Mouse (Mus musculus) kidney, postnatal 0 days (tissue): ENCODE measurements around the gene Traf3ip3. TPM values are rescaled to one million over a fixed set of nuclear protein-coding genes. Genes with fewer than 3 reads are reported as not detected.
A peak's percentile ranks its signal among the peaks of the same experiment; 100 is the strongest.

ENCODE experiments used
- ATAC-seq: fragments of 200-750 bp; cut with Nextera tagmentation; replicated peaks from 2 replicates; pipeline ENCODE4 v1.8.0; 2017; ENCODE audit warnings: low read depth, moderate number of reproducible peaks, moderate TSS enrichment, moderate library complexity; ENCODE audit not compliant: low FRiP score
- DNase-seq: peaks from one replicate; pipeline ENCODE4 v3.0.0-alpha.2; 2016; ENCODE audit warnings: low spot score
- H3K27ac ChIP-seq: fragments of 300-500 bp; sonication (generic); 2 replicates; pipeline ENCODE4 v1.5.1; 2014; ENCODE audit warnings: mild to moderate bottlenecking
- H3K27me3 ChIP-seq: fragments of 300-500 bp; sonication (generic); 2 replicates; pipeline ENCODE4 v1.6.1; 2014; ENCODE audit warnings: low read length, mixed read lengths; ENCODE audit not compliant: insufficient read depth
- H3K36me3 ChIP-seq: fragments of 300-500 bp; sonication (generic); 2 replicates; pipeline ENCODE4 v1.6.1; 2014; ENCODE audit warnings: low read length, mixed read lengths; ENCODE audit not compliant: insufficient read depth
- H3K4me1 ChIP-seq: fragments of 300-500 bp; sonication (generic); replicated peaks from 2 replicates; pipeline ENCODE4 v1.6.1; 2014; ENCODE audit warnings: antibody characterized with exemption, low read length, mixed read lengths; ENCODE audit not compliant: insufficient read depth
- H3K4me2 ChIP-seq: fragments of 300-500 bp; sonication (generic); 2 replicates; pipeline ENCODE4 v1.6.1; 2014; ENCODE audit warnings: mild to moderate bottlenecking, low read length, moderate library complexity, mixed read lengths
- H3K4me3 ChIP-seq: fragments of 300-500 bp; sonication (generic); replicated peaks from 2 replicates; pipeline ENCODE4 v1.5.1; 2014; ENCODE audit warnings: low read depth, low read length
- H3K9ac ChIP-seq: fragments of 300-500 bp; sonication (generic); 2 replicates; pipeline ENCODE4 v1.6.1; 2014; ENCODE audit warnings: low read depth, low read length
- H3K9me3 ChIP-seq: fragments of 300-500 bp; sonication (generic); replicated peaks from 2 replicates; pipeline ENCODE4 v1.6.1; 2016; ENCODE audit warnings: low read length, inconsistent platforms, mixed read lengths
- CTCF ChIP-seq: IDR thresholded peaks from 2 replicates; pipeline ENCODE4 v1.5.1; 2016; ENCODE audit warnings: antibody characterized with exemption, low read depth, mild to moderate bottlenecking, moderate library complexity
- WGBS: fragments of 180-500 bp; shearing (Covaris S2); extraction: QIAGEN DNeasy Blood & Tissue Kit; methylation state at CpG from one replicate; pipeline ENCODE4 v1.1.7; 2014; 5-methylcytosine and 5-hydroxymethylcytosine counted together
- polyA plus RNA-seq: library from polyadenylated mRNA; unstranded; fragments of >200 nt; fragmentation: Nextera tagmentation; extraction: Ambion mirVana; gene quantifications from 2 replicates; pipeline ENCODE4 v1.2.1, GENCODE M21; 2015

Traf3ip3 gene
- polyA plus RNA-seq, 1 experiment from 2014 or later: 1.4 TPM

- H3K36me3 ChIP-seq: no peaks in the 10 kb centered on the region
- no peaks in the 10 kb centered on the region for H3K9me3 ChIP-seq
- DNase-seq (no peak), ATAC-seq (no peak)
- TF ChIP-seq CTCF: no peak
- no peak overlapping the region for H3K4me3 ChIP-seq
- H3K27me3 ChIP-seq: no peaks in the 10 kb centered on the region
- H3K9ac ChIP-seq: no peak overlapping the region
- 76% methylated on average over 4 of the region's 4 CpGs for WGBS
- H3K27ac ChIP-seq: no peak overlapping the region
- H3K4me1 ChIP-seq: no peaks in the 10 kb centered on the region; the same call in 1 of the 2 replicates
- no peak overlapping the region for H3K4me2 ChIP-seq
Observed at GRCm38 (mm10) chr1:193241436-193241835, 39.9 kb upstream of the Traf3ip3 start.

DNA sequence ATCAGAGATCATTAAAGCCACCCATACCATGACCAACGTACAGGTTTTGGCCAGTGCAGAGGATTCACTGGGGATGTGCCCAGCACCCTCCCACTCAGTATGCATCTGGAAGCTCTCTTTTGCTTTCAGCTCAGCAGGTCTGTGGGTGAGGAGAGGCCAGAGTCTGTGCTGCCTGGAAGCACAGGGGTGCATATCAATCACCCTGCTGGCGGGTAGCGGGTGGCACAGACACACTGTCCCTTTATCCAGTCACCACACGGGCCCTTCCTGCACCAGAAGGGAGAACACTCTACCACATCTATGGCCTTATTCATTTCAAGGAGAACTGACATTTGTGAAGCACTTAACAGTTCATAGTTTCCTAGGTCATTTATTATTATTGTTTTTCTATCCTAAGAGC, 36.9 kb upstream of the Traf3ip3 start:
- no peak for TF ChIP-seq CTCF
- Histone ChIP-seq H3K9me3 (no peaks in the 10 kb centered on the region), H3K9ac (no peak overlapping the region), H3K36me3 (no peaks in the 10 kb centered on the region), H3K4me2 (no peak overlapping the region), H3K27ac (no peak overlapping the region), H3K4me3 (no peak overlapping the region), H3K4me1 (peaks cover 6% of the 10 kb centered on the region; the same call in 1 of the 2 replicates), H3K27me3 (no peaks in the 10 kb centered on the region)
- DNase-seq: no peak
- WGBS: 37% methylated on average over 4 of the region's 4 CpGs
- ATAC-seq: no peak

- H3K9ac ChIP-seq: no peak overlapping the region
- no peaks in the 10 kb centered on the region for H3K36me3 ChIP-seq
- TF ChIP-seq CTCF: no peak
- no peak overlapping the region for H3K4me3 ChIP-seq
- peak overlapping the region; percentile 66 for H3K27ac ChIP-seq
- H3K9me3 ChIP-seq: no peaks in the 10 kb centered on the region
- no peak overlapping the region for H3K4me2 ChIP-seq
- ATAC-seq: peak; percentile 68; the same call in 1 of the 2 replicates
- H3K27me3 ChIP-seq: no peaks in the 10 kb centered on the region
- H3K4me1 ChIP-seq: 0 out of 2 replicates have a peak, but pooled peaks cover 11% of the 10 kb centered on the region
- peak; percentile 65 for DNase-seq
- WGBS: 50% methylated on average over 7 of the region's 7 CpGs
Observed at GRCm38 (mm10) chr1:193234930-193235329, 33.4 kb upstream of the Traf3ip3 start.

DNA sequence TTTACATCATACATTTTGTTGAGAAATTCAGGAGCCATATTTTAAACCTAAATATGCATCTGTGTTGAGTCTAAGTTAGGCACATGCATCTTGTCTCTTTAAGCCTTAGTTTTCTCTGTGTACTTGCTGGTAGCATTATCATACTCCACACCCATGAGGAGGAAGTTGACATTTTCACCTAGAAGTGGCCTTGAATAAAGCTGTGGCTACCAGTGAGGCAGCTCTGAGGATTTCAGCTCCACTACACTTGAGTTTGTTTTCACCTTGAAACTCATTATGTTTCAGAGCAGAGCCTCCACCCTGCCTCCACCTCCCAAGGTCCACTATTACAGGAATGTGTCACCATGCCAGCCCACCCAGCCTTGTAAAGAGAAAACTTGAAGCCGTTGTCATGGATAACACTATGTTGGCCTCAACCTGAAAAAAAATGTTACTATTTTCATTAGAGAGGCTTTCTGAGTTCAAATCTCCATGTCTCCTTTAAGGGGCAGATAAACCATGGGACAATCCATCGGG, 32.7 kb upstream of the Traf3ip3 start:
- TF ChIP-seq CTCF: no peak
- Histone ChIP-seq H3K9me3 (no peaks in the 10 kb centered on the region), H3K27me3 (no peaks in the 10 kb centered on the region), H3K36me3 (no peaks in the 10 kb centered on the region), H3K4me1 (0 out of 2 replicates have a peak, but pooled peaks cover 11% of the 10 kb centered on the region), H3K27ac (peak overlapping the region; percentile 66), H3K4me3 (no peak overlapping the region), H3K9ac (no peak overlapping the region), H3K4me2 (no peak overlapping the region)
- WGBS: 80% methylated on average over 2 of the region's 2 CpGs
- DNase-seq (no peak), ATAC-seq (no peak; the same call in 1 of the 2 replicates)

DNA sequence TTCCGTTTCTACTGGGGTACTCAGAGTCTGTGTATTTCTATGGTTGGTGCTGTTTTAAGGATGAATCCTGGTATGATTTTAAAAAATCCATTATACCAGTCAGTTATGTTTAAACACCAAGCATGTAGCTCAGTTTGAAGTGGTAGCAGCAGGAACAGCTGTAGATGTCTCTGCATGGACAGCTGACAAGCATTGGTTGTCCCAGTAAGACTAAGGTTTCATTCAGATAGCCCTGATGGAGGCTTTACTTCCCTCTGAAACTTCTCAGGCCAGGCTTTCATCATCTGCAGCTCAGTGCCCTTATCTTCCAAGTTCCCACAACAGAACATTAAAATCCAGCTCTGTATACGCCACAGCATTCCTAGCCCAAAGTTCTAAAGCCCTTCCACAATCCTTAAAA, 31.2 kb upstream of the Traf3ip3 start:
- 73% methylated on average over 2 of the region's 2 CpGs for WGBS
- H3K4me3 ChIP-seq: no peak overlapping the region
- no peaks in the 10 kb centered on the region for H3K36me3 ChIP-seq
- H3K4me1 ChIP-seq: 0 out of 2 replicates have a peak, but pooled peaks cover 11% of the 10 kb centered on the region
- no peak for TF ChIP-seq CTCF
- no peaks in the 10 kb centered on the region for H3K9me3 ChIP-seq
- no peak for DNase-seq
- no peak overlapping the region for H3K9ac ChIP-seq
- H3K27me3 ChIP-seq: no peaks in the 10 kb centered on the region
- no peak overlapping the region for H3K27ac ChIP-seq
- H3K4me2 ChIP-seq: no peak overlapping the region
- no peak for ATAC-seq

GRCm38 (mm10) chr1:193230935-193231334, 29.4 kb upstream of the Traf3ip3 start:
- no peak overlapping the region for H3K4me3 ChIP-seq
- no peak for ATAC-seq

More at GRCm38 (mm10) chr1:193230935-193231334, 29.4 kb upstream of the Traf3ip3 start:
- H3K36me3 ChIP-seq: no peaks in the 10 kb centered on the region
- no peak overlapping the region for H3K4me2 ChIP-seq
- no peak for DNase-seq
- 0 out of 2 replicates have a peak, but pooled peaks cover 23% of the 10 kb centered on the region for H3K4me1 ChIP-seq
- H3K27ac ChIP-seq: peak overlapping the region; percentile 75
- WGBS: 36% methylated on average over 5 of the region's 5 CpGs
- H3K9me3 ChIP-seq: no peaks in the 10 kb centered on the region
- H3K27me3 ChIP-seq: no peaks in the 10 kb centered on the region
- no peak for TF ChIP-seq CTCF
- no peak overlapping the region for H3K9ac ChIP-seq
